Mouse (Mus musculus) liver, embryonic 14.5 days (tissue): Measurements from ENCODE around the gene Agk.

Experiments
- CTCF ChIP-seq: IDR thresholded peaks from 2 replicates; pipeline ENCODE4 v1.5.1; 2016; ENCODE audit warnings: antibody characterized with exemption, low read depth, control low read depth
- EP300 ChIP-seq: IDR thresholded peaks from 2 replicates; pipeline ENCODE4 v1.6.1; 2016; ENCODE audit warnings: antibody characterized with exemption, low read depth

- TF ChIP-seq CTCF (no peak), EP300 (no peak)
These were observed 25.1 kb downstream of the Agk start for GRCm38 (mm10) chr6:40350041-40350440.
